Mouse (Mus musculus) erythroblast, embryonic 14.5 days (primary cell): ENCODE results near the gene Kat6b. TPM values are rescaled to one million over a fixed set of nuclear protein-coding genes. Genes with fewer than 3 reads are reported as not detected.

Experiments used
- H3K27me3 ChIP-seq: 2 replicates; pipeline ENCODE4 v1.6.1; 2012; ENCODE audit warnings: inconsistent platforms; ENCODE audit not compliant: control insufficient read depth
- H3K36me3 ChIP-seq: 2 replicates; pipeline ENCODE4 v1.6.1; 2012; ENCODE audit warnings: mild to moderate bottlenecking, inconsistent platforms; ENCODE audit not compliant: control insufficient read depth
- H3K4me1 ChIP-seq: 2 replicates; pipeline ENCODE4 v1.6.1; 2012; ENCODE audit warnings: inconsistent platforms; ENCODE audit not compliant: control insufficient read depth
- H3K4me3 ChIP-seq: replicated peaks from 2 replicates; pipeline ENCODE3; 2012; ENCODE audit warnings: moderate library complexity, mild to moderate bottlenecking, inconsistent platforms
- H3K9me3 ChIP-seq: 2 replicates; pipeline ENCODE4 v1.6.1; 2012; ENCODE audit warnings: low read length, inconsistent platforms, mixed read lengths; ENCODE audit not compliant: control insufficient read depth
- GATA1 ChIP-seq: IDR thresholded peaks from 2 replicates; pipeline ENCODE4 v1.6.1; 2012; ENCODE audit warnings: low read length, inconsistent platforms, mixed read lengths
- TAL1 ChIP-seq: IDR thresholded peaks from 3 replicates; pipeline ENCODE4 v1.6.1; 2012; ENCODE audit warnings: low read length, inconsistent platforms, mixed read lengths
- polyA plus RNA-seq: library from polyadenylated mRNA; stranded (reverse); fragments of >175 nt; gene quantifications from 2 replicates; pipeline ENCODE4 v1.2.3, GENCODE M21; 2012

The Kat6b gene
- polyA plus RNA-seq, 1 experiment, result 0.10 TPM

DNA sequence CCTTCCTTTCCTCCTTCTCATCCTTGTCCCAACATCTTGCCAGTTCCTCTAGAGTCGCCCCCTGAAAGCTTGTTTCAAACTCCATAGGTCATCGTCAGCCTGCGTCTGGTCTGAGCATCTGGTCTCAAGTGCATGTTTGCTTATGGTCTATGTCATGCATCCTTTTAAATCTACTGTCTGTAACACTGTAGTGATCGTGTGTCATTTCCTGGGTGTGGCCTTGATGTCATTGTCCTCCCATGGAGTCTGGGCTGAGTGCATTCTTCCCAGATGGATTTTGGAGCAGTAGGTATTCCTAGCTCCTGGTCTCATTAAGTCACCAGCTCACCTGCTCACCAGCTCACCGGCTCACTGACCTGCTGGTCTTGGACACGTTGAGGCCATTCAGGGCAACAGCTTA is 213.8 kb downstream of the Kat6b start:
- no peak for TF ChIP-seq GATA1
- no peak for TF ChIP-seq TAL1

DNA sequence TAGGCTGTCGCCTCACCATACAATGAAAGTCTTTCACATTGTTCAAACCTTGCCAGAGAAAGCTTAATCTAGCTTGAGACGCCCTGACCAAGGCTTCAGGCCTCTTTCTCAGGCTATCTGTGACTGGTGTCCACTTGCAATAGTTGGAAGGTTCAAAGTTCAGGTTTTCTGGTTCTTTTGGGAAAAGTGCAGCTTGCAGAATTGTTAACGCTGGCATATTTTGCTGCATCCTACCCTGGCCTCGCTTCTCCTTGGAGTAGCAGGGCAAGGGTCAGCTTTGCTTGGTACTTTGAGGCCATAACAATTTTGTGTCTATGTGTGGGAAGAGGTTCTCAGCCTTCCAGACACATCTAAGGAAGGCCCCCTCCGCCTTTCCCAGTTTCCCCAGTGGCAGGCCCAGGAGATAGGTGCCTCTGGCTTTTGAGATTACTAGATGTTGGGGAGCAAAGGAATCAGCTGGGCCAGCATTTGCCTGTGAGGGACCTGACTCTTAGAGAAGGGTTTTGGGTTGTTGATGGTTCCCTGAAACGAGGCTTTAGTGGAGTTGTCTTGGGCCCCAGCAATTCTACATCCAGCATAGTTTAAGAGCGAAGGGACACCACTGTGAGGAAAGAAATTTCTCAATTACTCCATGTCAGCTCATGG is 215.1 kb downstream of the Kat6b start:
- H3K27me3 ChIP-seq, result no peaks in the 10 kb centered on the region
- H3K36me3 ChIP-seq, result no peaks in the 10 kb centered on the region
- H3K9me3 ChIP-seq, result peaks cover 6% of the 10 kb centered on the region
- H3K4me1 ChIP-seq, result peaks cover 20% of the 10 kb centered on the region
- no peak for TF ChIP-seq GATA1
- TF ChIP-seq TAL1, result peak; percentile 37; the same call in 1 of the 3 replicates
- H3K4me3 ChIP-seq, result no peak overlapping the region

More for the DNA sequence above, 213.8 kb downstream of the Kat6b start:
- H3K4me3 ChIP-seq, result no peak overlapping the region
- H3K36me3 ChIP-seq, result no peaks in the 10 kb centered on the region
- peaks cover 6% of the 10 kb centered on the region for H3K9me3 ChIP-seq
- no peaks in the 10 kb centered on the region for H3K27me3 ChIP-seq
- H3K4me1 ChIP-seq, result peaks cover 20% of the 10 kb centered on the region

DNA sequence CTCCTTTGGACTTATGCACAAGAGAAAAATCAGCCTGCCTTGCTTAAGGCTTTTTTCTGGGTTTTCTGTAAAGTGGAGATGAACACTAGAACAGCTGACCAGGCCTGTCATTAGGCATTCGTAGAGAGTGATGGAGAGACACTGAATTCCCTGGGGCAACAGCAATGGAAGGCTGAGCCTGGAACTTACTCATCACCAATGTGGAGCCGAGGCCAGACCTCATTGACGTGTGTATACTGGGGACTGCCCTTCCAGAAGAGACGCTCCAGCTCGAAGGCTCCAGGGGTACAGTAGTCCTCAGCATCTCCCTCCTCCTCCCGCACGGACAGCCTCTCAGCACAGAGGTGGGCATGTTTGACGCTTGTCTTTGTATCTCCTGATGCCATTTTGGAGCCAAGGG is 221.5 kb downstream of the Kat6b start:
- H3K4me1 ChIP-seq, result peaks cover under 1% of the 10 kb centered on the region
- peaks cover 5% of the 10 kb centered on the region for H3K27me3 ChIP-seq
- no peaks in the 10 kb centered on the region for H3K36me3 ChIP-seq
- no peak for TF ChIP-seq TAL1
- no peaks in the 10 kb centered on the region for H3K9me3 ChIP-seq
- H3K4me3 ChIP-seq, result no peak overlapping the region

DNA sequence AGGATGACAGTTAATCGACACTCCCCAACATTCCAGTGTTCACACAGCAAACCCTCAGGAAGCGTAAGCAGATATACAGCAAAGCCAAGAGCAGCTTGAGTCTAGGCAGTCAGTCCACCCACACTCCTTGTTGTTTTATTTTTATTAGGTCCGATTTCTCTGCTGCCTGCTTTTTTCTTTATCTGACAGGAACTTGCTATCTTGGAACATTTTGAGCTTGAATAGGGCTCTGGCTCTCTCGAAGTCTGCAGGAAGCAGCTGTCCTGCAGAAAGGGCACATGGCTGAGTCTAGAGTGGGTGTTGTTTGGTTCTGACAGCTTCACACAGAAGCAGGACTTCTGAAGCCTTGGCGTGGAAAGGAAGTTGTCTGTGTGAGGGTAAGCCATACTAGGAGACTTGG is 222.0 kb downstream of the Kat6b start:
- Histone ChIP-seq H3K36me3 (no peaks in the 10 kb centered on the region), H3K27me3 (peaks cover 5% of the 10 kb centered on the region), H3K9me3 (no peaks in the 10 kb centered on the region), H3K4me3 (no peak overlapping the region), H3K4me1 (no peaks in the 10 kb centered on the region)
- TF ChIP-seq TAL1, result no peak
- no peak for TF ChIP-seq GATA1

DNA sequence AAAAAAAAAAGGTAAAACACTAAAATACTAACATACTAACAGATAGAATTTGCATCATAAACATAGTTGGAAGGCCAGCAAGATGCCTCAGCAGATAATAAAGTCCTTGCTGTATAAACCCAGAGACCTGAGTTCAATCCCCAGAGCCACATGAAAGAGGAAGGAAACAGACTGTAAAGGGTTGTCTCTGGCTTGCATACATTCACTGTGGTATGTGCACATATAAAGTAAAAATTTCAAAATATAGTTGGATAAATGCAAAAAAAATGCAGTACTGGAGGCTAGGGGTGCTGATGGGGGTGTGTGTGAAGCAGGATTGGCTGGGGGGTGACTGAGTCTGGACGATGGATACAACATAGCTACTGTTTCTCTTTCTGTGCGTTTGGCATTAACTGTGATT is 224.2 kb downstream of the Kat6b start:
- Histone ChIP-seq H3K9me3 (no peaks in the 10 kb centered on the region), H3K4me3 (no peak overlapping the region), H3K27me3 (peaks cover 5% of the 10 kb centered on the region), H3K36me3 (no peaks in the 10 kb centered on the region), H3K4me1 (no peaks in the 10 kb centered on the region)
- TF ChIP-seq GATA1, result no peak
- TF ChIP-seq TAL1, result no peak

DNA sequence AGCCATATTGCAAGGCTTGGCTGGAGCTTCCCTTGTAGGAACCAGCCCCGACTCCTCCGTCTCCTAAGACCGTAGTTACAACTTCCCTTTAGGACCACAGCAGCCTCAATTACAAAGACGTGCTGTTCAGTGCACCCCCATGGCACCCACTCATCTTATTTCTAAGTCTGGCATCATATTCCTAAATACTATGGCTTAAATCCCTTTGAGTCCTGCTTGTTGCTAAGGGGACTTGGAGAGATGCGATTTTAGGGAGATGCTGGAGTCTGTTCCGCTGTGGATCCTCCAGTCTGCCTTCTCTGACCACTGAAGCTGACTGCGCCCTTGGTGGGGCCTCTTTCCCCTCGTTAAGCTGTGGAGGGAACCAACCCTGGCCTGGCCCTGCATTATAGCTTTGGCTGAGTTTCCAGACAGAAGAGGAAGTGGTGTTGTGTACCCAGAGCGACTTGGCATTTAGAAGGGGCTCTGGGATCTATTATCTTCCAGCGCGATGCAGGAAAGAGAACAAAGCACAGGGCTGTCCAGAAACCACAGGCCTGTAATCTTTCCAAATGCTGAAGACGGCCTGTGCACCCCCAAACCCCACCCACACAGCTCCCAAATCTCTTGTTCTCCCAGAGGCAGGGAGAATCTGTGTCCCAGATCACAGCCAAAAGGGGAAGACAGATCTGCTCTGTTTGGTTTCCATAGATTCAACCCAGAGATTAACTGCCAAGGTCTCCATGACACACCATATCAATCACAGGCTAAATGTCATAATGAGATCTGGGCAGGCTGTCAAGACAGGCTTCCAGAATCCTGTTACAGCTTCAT is 225.7 kb downstream of the Kat6b start:
- Histone ChIP-seq H3K4me3 (no peak overlapping the region), H3K27me3 (peaks cover 5% of the 10 kb centered on the region), H3K4me1 (no peaks in the 10 kb centered on the region), H3K36me3 (no peaks in the 10 kb centered on the region), H3K9me3 (no peaks in the 10 kb centered on the region)
- TF ChIP-seq GATA1 (no peak), TAL1 (no peak)

DNA sequence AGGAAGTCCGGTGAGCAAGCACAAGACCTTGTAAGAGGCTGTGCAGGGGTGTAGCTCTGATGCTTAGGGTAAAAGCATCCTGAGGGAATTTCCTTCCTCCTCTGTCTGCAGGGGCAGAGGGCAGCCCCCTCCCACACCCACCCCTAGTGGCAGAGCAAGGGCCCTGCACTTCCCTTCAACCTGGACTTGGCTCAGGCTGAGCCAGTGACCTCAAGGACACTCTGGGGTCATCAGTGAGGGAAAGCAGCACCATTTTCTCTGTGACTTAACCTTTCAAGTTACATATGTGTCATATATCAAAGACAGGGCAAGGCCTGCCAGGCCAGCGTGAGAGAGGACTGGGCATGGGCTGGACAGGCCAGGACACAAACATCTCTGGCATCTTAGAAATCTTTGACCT is 228.3 kb downstream of the Kat6b start:
- H3K4me1 ChIP-seq, result no peaks in the 10 kb centered on the region
- H3K9me3 ChIP-seq, result no peaks in the 10 kb centered on the region
- H3K4me3 ChIP-seq, result no peak overlapping the region
- peaks cover 5% of the 10 kb centered on the region for H3K27me3 ChIP-seq
- no peaks in the 10 kb centered on the region for H3K36me3 ChIP-seq
- TF ChIP-seq GATA1, result no peak
- no peak for TF ChIP-seq TAL1

DNA sequence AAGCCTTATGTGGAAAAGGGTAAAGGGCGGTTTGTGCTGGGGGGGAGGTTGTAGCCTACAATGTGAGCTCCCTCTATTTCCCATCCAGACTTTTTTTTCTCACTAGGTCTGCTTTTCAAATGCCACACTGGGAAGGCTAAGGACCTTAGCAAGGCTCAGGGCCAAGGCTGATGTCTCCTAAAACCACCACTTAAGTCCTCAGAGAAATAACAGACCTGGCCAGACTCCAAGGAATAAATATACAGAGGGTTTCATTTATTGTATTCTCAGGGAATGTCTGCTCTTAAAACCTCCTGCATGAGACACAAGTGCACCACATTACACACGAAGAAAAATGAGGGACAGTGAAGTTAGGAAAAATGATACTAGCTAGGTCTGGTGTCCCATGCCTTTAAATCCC is 230.0 kb downstream of the Kat6b start:
- no peak for TF ChIP-seq TAL1
- TF ChIP-seq GATA1, result no peak
- no peak overlapping the region for H3K4me3 ChIP-seq
- H3K36me3 ChIP-seq, result no peaks in the 10 kb centered on the region
- no peaks in the 10 kb centered on the region for H3K9me3 ChIP-seq
- peaks cover 5% of the 10 kb centered on the region for H3K27me3 ChIP-seq
- H3K4me1 ChIP-seq, result no peaks in the 10 kb centered on the region

DNA sequence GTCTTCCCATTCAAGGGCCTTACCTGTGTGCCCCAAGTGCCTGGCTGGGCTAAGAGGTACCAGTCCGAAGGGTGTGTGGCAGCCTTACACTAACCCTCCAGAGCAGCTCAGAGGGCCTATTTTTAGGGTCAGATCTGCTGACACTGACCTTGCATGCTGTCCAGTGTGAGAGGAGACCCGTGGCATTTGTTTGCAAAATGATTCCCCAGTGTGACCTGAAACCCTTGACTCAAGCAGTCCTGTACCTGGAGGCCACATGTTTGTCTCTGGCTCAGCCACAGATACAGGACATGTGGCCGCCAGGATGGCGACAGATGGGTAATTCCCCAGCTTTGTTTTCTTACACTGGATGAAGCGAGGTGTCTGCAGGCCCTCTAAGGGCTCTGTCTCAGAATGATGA is 233.3 kb downstream of the Kat6b start, which contains the start of gene Dupd1:
Dupd1 (minus strand) TSS at position 91 of the 400 bp plus-strand sequence.
- H3K4me1 ChIP-seq, result no peaks in the 10 kb centered on the region
- TF ChIP-seq TAL1, result no peak
- no peak within 1 kb of the TSS for H3K4me3 ChIP-seq
- H3K36me3 ChIP-seq, result no peaks in the 10 kb centered on the region
- no peaks in the 10 kb centered on the region for H3K27me3 ChIP-seq
- H3K9me3 ChIP-seq, result no peaks in the 10 kb centered on the region
